Mouse (Mus musculus): ENCODE measurements around the gene App. TPM values are rescaled to one million over a fixed set of nuclear protein-coding genes. Genes with fewer than 3 reads are reported as not detected.

Gene App
- polyA plus RNA-seq, 1 experiment: 207 TPM

- no peak overlapping the region for H3K4me3 ChIP-seq
- no peaks in the 10 kb centered on the region for H3K27me3 ChIP-seq (ENCODE audit: control insufficient read depth, insufficient read depth, insufficient read length)
- H3K36me3 ChIP-seq (ENCODE audit: control insufficient read depth, insufficient read depth): no peaks in the 10 kb centered on the region
- H3K4me2 ChIP-seq (ENCODE audit: low read depth): no peak overlapping the region
- TF ChIP-seq MAX (IDR thresholded peaks at IDR 0.05; ENCODE audit: low read depth): no peak
- no peak overlapping the region for H3ac ChIP-seq (ENCODE audit: control insufficient read depth, insufficient read length)
- peaks cover 8% of the 10 kb centered on the region for H3K79me2 ChIP-seq (ENCODE audit: control insufficient read depth, insufficient read depth)
These were observed 108.8 kb downstream of the App start for GRCm38 (mm10) chr16:85064800-85065199.

- Histone ChIP-seq H3ac (ENCODE audit: control insufficient read depth, insufficient read length) (no peak overlapping the region), H3K27me3 (ENCODE audit: control insufficient read depth, insufficient read depth, insufficient read length) (no peaks in the 10 kb centered on the region), H3K79me2 (ENCODE audit: control insufficient read depth, insufficient read depth) (peaks cover 4% of the 10 kb centered on the region), H3K4me3 (no peak overlapping the region), H3K4me2 (ENCODE audit: low read depth) (no peak overlapping the region), H3K36me3 (ENCODE audit: control insufficient read depth, insufficient read depth) (no peaks in the 10 kb centered on the region)
- TF ChIP-seq SRF (IDR thresholded peaks at IDR 0.05; ENCODE audit: control insufficient read depth, insufficient read length, low read depth) (no peak), MYOD1 (IDR thresholded peaks at IDR 0.05; ENCODE audit: control insufficient read depth in 1 of 3, insufficient read length in 2 of 3, low read depth in 2 of 3) (no peak)
These were observed 110.8 kb downstream of the App start for GRCm38 (mm10) chr16:85062732-85063131.

GRCm38 (mm10) chr16:85061725-85062124, 111.8 kb downstream of the App start:
- TF ChIP-seq POLR2AphosphoS2 (IDR thresholded peaks at IDR 0.05; ENCODE audit: insufficient read length, low read depth) (no peak), E2F4 (IDR thresholded peaks at IDR 0.05; ENCODE audit: insufficient read depth) (no peak), CEBPB (IDR thresholded peaks at IDR 0.05; ENCODE audit: insufficient read depth, poor library complexity, severe bottlenecking) (peak; percentile 7; the same call in 1 of the 2 replicates), MYOG (IDR thresholded peaks at IDR 0.05; ENCODE audit: control insufficient read depth in 1 of 3, insufficient read depth in 1 of 3, insufficient read length in 2 of 3, low read depth in 2 of 3) (no peak), TCF3 (IDR thresholded peaks at IDR 0.05; ENCODE audit: insufficient read length, low read depth) (no peak), USF1 (IDR thresholded peaks at IDR 0.05; ENCODE audit: low read depth) (no peak), REST (IDR thresholded peaks at IDR 0.05; ENCODE audit: insufficient read depth, insufficient read length) (no peak)
- Histone ChIP-seq H3ac (ENCODE audit: control insufficient read depth, insufficient read length) (no peak overlapping the region), H3K79me2 (ENCODE audit: control insufficient read depth, insufficient read depth) (peaks cover 4% of the 10 kb centered on the region), H3K4me2 (ENCODE audit: low read depth) (no peak overlapping the region), H3K27me3 (ENCODE audit: control insufficient read depth, insufficient read depth, insufficient read length) (no peaks in the 10 kb centered on the region), H3K4me3 (no peak overlapping the region), H3K36me3 (ENCODE audit: control insufficient read depth, insufficient read depth) (peaks cover 5% of the 10 kb centered on the region)

GRCm38 (mm10) chr16:85058138-85058537, 115.4 kb downstream of the App start:
- Histone ChIP-seq H3ac (ENCODE audit: control insufficient read depth, insufficient read length) (no peak overlapping the region), H3K36me3 (ENCODE audit: control insufficient read depth, insufficient read depth) (peaks cover 5% of the 10 kb centered on the region), H3K4me2 (ENCODE audit: low read depth) (no peak overlapping the region), H3K4me3 (no peak overlapping the region), H3K79me2 (ENCODE audit: control insufficient read depth, insufficient read depth) (peaks cover 4% of the 10 kb centered on the region), H3K27me3 (ENCODE audit: control insufficient read depth, insufficient read depth, insufficient read length) (no peaks in the 10 kb centered on the region)
- TF ChIP-seq MYOD1 (IDR thresholded peaks at IDR 0.05; ENCODE audit: control insufficient read depth in 1 of 3, insufficient read length in 2 of 3, low read depth in 2 of 3) (no peak), POLR2A (IDR thresholded peaks at IDR 0.05; ENCODE audit: insufficient read length, low read depth) (no peak), CEBPB (IDR thresholded peaks at IDR 0.05; ENCODE audit: insufficient read depth, poor library complexity, severe bottlenecking) (no peak), POLR2AphosphoS2 (IDR thresholded peaks at IDR 0.05; ENCODE audit: insufficient read length, low read depth) (no peak), TCF3 (IDR thresholded peaks at IDR 0.05; ENCODE audit: insufficient read length, low read depth) (no peak), TCF12 (IDR thresholded peaks at IDR 0.05; ENCODE audit: insufficient read depth, poor library complexity, severe bottlenecking) (no peak), E2F4 (IDR thresholded peaks at IDR 0.05; ENCODE audit: insufficient read depth) (no peak), USF1 (IDR thresholded peaks at IDR 0.05; ENCODE audit: low read depth) (no peak), REST (IDR thresholded peaks at IDR 0.05; ENCODE audit: insufficient read depth, insufficient read length) (no peak), SRF (IDR thresholded peaks at IDR 0.05; ENCODE audit: control insufficient read depth, insufficient read length, low read depth) (no peak), MAX (IDR thresholded peaks at IDR 0.05; ENCODE audit: low read depth) (no peak), MYOG (IDR thresholded peaks at IDR 0.05; ENCODE audit: control insufficient read depth in 1 of 3, insufficient read depth in 1 of 3, insufficient read length in 2 of 3, low read depth in 2 of 3) (no peak)

- Histone ChIP-seq H3K79me2 (ENCODE audit: control insufficient read depth, insufficient read depth) (peaks cover 4% of the 10 kb centered on the region), H3ac (ENCODE audit: control insufficient read depth, insufficient read length) (no peak overlapping the region), H3K27me3 (ENCODE audit: control insufficient read depth, insufficient read depth, insufficient read length) (no peaks in the 10 kb centered on the region), H3K4me2 (ENCODE audit: low read depth) (no peak overlapping the region), H3K36me3 (ENCODE audit: control insufficient read depth, insufficient read depth) (peaks cover 5% of the 10 kb centered on the region), H3K4me3 (no peak overlapping the region)
- TF ChIP-seq TCF12 (IDR thresholded peaks at IDR 0.05; ENCODE audit: insufficient read depth, poor library complexity, severe bottlenecking): no peak
- no peak for TF ChIP-seq MAX (IDR thresholded peaks at IDR 0.05; ENCODE audit: low read depth)
- no peak for TF ChIP-seq POLR2A (IDR thresholded peaks at IDR 0.05; ENCODE audit: insufficient read length, low read depth)
- TF ChIP-seq E2F4 (IDR thresholded peaks at IDR 0.05; ENCODE audit: insufficient read depth): no peak
- no peak for TF ChIP-seq MYOD1 (IDR thresholded peaks at IDR 0.05; ENCODE audit: control insufficient read depth in 1 of 3, insufficient read length in 2 of 3, low read depth in 2 of 3)
- no peak for TF ChIP-seq USF1 (IDR thresholded peaks at IDR 0.05; ENCODE audit: low read depth)
- TF ChIP-seq MYOG (IDR thresholded peaks at IDR 0.05; ENCODE audit: control insufficient read depth in 1 of 3, insufficient read depth in 1 of 3, insufficient read length in 2 of 3, low read depth in 2 of 3): no peak
- TF ChIP-seq REST (IDR thresholded peaks at IDR 0.05; ENCODE audit: insufficient read depth, insufficient read length): no peak
- no peak for TF ChIP-seq CEBPB (IDR thresholded peaks at IDR 0.05; ENCODE audit: insufficient read depth, poor library complexity, severe bottlenecking)
- TF ChIP-seq TCF3 (IDR thresholded peaks at IDR 0.05; ENCODE audit: insufficient read length, low read depth): no peak
- no peak for TF ChIP-seq POLR2AphosphoS2 (IDR thresholded peaks at IDR 0.05; ENCODE audit: insufficient read length, low read depth)
- TF ChIP-seq SRF (IDR thresholded peaks at IDR 0.05; ENCODE audit: control insufficient read depth, insufficient read length, low read depth): no peak
These were observed 117.4 kb downstream of the App start for GRCm38 (mm10) chr16:85056212-85056611.

Data from myocyte (in vitro differentiated cells).